Mouse (Mus musculus) splenic B cell, adult 2 months (primary cell): ENCODE data around the gene Sgca.

Experiments
- DNase-seq: peaks from one replicate; pipeline ENCODE4 v3.0.0-alpha.2; 2011; ENCODE audit warnings: low read depth, low spot score
- H3K27me3 ChIP-seq: 2 replicates; pipeline ENCODE4 v1.6.1; 2012; ENCODE audit warnings: mild to moderate bottlenecking, low read length, moderate library complexity, mixed read lengths; ENCODE audit not compliant: control insufficient read depth, poor library complexity, insufficient read depth, severe bottlenecking
- H3K36me3 ChIP-seq: 2 replicates; pipeline ENCODE4 v1.6.1; 2012; ENCODE audit warnings: mild to moderate bottlenecking, low read length, moderate library complexity, mixed read lengths; ENCODE audit not compliant: control insufficient read depth, poor library complexity, insufficient read depth, severe bottlenecking

The Sgca gene

DNA sequence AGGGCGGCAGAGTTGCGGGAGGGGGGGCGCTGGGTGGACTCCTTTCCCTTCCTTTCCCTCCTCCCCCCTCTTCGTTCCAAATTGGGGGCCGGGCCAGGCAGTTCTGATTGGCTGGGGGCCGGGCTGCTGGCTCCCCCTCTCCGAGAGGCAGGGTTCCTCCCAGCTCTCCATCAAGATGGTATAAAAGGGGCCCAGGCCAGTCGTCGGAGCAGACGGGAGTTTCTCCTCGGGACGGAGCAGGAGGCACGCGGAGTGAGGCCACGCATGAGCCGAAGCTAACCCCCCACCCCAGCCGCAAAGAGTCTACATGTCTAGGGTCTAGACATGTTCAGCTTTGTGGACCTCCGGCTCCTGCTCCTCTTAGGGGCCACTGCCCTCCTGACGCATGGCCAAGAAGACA is 40.1 kb downstream of the Sgca start, which contains the start of gene Col1a1:
Gene Col1a1 (plus strand): TSS at position 180 of the 400 bp plus-strand sequence.
- no peaks in the 10 kb centered on the region for H3K36me3 ChIP-seq
- DNase-seq, result no peak
- no peaks in the 10 kb centered on the region for H3K27me3 ChIP-seq

DNA sequence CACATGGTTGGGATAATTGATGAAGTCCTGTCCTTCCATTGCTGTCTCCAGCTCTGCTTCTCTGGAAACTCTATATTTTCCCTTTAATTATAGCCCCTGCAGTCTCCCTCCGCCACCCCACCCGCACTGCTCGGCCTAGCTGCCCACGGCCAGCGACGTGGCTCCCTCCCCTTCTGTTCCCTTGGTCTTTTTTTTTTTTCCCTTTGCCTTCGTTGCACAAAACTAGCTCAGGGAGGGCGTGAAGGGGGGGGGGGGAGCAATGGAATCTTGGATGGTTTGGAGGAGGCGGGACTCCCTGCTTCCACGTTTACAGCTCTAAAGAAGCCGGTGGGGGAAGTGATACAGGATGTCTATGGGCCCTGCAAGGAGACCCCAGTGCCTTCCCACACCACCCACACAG is 41.6 kb downstream of the Sgca start:
- no peaks in the 10 kb centered on the region for H3K36me3 ChIP-seq
- H3K27me3 ChIP-seq, result no peaks in the 10 kb centered on the region
- DNase-seq, result no peak

- H3K27me3 ChIP-seq, result no peaks in the 10 kb centered on the region
- no peaks in the 10 kb centered on the region for H3K36me3 ChIP-seq
- no peak for DNase-seq
Observed at GRCm38 (mm10) chr11:94933584-94933983, 42.5 kb downstream of the Sgca start.

- H3K27me3 ChIP-seq, result no peaks in the 10 kb centered on the region
- H3K36me3 ChIP-seq, result no peaks in the 10 kb centered on the region
Observed at GRCm38 (mm10) chr11:94930151-94930550, 46.0 kb downstream of the Sgca start.

DNA sequence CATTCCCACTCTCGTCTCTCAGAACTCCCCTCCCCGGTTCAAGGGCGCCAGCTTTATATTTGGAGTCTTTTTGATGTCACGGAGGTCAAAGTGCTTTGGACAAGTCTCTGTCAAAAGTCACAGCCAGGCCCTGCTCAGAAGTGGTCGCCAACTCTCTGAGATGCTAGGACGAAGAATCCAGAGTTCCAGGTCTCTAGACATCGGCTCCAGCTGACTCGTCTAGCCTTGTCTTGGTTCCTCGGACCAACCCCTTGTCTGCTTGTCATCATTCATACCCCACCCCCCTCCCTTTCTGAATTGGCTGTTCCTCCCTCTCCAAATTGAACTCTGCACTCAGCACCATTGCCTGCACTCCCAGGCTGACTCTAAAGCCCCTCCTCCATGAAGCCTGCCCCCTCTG is 46.5 kb downstream of the Sgca start:
- DNase-seq, result no peak
- Histone ChIP-seq H3K27me3 (no peaks in the 10 kb centered on the region), H3K36me3 (no peaks in the 10 kb centered on the region)

More at GRCm38 (mm10) chr11:94930151-94930550, 46.0 kb downstream of the Sgca start:
- no peak for DNase-seq

GRCm38 (mm10) chr11:94928820-94929219 is 47.3 kb downstream of the Sgca start:
- Histone ChIP-seq H3K27me3 (no peaks in the 10 kb centered on the region), H3K36me3 (no peaks in the 10 kb centered on the region)
- DNase-seq, result no peak

DNA sequence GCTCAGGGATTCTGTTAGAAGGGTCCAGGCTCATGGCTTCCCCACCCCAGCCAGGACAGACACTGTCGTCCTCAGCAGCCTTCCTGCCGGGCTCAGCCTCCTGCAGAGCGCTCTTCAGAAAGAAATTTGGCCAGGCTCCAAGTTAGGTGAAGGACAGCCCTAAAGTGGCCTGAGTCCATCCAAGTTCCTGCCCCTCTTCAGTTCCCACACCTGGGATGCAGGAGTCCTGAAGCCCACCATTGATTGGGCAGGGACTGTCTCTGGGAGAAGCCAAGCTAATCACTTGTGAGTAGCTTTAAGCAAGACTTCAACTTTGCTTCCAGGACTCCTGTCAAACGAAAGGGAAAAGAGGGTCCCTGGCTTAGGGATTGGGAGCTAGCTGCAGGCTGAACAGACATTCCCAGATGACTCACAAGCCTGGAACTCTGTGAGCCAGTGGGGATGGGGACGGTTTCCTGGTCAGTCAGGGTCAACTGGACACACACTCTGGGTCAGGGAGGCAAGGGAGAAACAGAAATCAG is 48.3 kb downstream of the Sgca start:
- Histone ChIP-seq H3K27me3 (no peaks in the 10 kb centered on the region), H3K36me3 (no peaks in the 10 kb centered on the region)
- no peak for DNase-seq

DNA sequence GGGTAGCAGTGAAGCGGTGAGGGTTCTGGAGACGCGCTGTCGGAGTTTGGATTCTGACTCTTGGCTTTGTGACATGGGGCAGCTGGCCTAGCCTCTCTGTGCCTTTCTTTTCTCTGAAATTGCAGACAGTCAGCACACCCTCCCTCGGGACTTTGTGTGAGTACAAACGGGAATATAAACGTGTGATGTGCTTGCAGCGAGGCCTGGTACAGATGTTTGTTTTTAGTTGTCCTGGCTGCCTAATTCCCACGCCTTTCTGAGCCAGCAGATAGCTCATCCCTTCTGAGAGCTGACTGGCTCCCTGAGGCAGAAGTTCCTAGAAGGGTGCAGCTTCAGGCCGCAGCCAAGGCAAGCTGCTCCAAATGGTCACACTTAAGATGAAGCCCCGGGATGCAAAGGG is 49.7 kb downstream of the Sgca start:
- Histone ChIP-seq H3K36me3 (no peaks in the 10 kb centered on the region), H3K27me3 (no peaks in the 10 kb centered on the region)
- DNase-seq, result no peak

GRCm38 (mm10) chr11:94924977-94925376 is 51.1 kb downstream of the Sgca start:
- no peaks in the 10 kb centered on the region for H3K27me3 ChIP-seq
- DNase-seq, result no peak

DNA sequence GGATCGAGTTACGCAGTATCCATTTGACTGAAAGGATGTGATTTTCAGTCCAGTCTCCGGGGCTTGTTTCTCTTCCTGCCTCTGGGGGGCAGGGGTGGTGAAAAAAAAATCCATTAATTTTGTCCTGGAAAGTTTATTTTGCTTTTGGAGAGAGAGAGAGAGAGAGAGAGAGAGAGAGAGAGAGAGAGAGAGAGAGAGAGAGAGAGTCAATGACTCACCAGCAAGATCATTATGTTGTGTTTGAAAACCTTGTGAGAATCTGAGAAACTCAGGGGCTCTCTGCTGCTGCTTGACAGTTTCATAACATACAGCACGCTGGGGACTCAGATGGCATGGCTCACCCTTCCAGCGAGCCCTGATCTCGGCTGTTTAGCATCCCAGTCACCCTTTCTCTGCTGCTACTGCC is 55.1 kb downstream of the Sgca start:
- Histone ChIP-seq H3K36me3 (no peaks in the 10 kb centered on the region), H3K27me3 (no peaks in the 10 kb centered on the region)
- no peak for DNase-seq

More at GRCm38 (mm10) chr11:94924977-94925376, 51.1 kb downstream of the Sgca start:
- no peaks in the 10 kb centered on the region for H3K36me3 ChIP-seq

GRCm38 (mm10) chr11:94917717-94918116 is 58.4 kb downstream of the Sgca start:
- no peaks in the 10 kb centered on the region for H3K27me3 ChIP-seq
- no peak for DNase-seq
- no peaks in the 10 kb centered on the region for H3K36me3 ChIP-seq

DNA sequence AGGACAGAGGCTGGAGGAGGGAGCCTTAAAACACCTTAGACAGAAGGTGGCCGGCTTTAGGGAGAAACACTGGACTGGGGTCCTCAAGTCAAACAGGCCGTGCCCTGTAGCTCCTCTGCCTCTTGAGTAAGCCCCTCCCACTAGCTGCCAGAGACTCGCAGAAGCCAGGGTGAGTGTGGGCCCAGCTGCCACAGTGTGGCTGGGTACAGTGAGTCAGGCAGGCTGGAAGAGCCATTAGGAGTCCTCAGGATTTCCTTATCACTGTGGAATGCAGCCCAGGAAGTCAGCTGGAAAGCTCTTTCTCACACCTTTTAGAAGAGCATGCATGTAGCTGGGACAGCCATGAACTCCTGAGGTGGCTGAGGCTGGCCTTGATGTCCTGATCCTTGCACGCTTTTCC is 59.6 kb downstream of the Sgca start:
- Histone ChIP-seq H3K27me3 (no peaks in the 10 kb centered on the region), H3K36me3 (no peaks in the 10 kb centered on the region)
- no peak for DNase-seq

- Histone ChIP-seq H3K27me3 (no peaks in the 10 kb centered on the region), H3K36me3 (no peaks in the 10 kb centered on the region)
- DNase-seq, result no peak
Observed at GRCm38 (mm10) chr11:94915675-94916403, 60.3 kb downstream of the Sgca start.

- no peak for DNase-seq
- Histone ChIP-seq H3K27me3 (no peaks in the 10 kb centered on the region), H3K36me3 (no peaks in the 10 kb centered on the region)
Observed at GRCm38 (mm10) chr11:94913302-94914090, 62.6 kb downstream of the Sgca start.
